Mouse (Mus musculus) brain, embryonic 14.5 days (tissue): ENCODE data around the gene Mef2b. TPM values are rescaled to one million over a fixed set of nuclear protein-coding genes. Genes with fewer than 3 reads are reported as not detected.

ENCODE experiments used
- DNase-seq: peaks from one replicate; pipeline ENCODE4 v3.0.0-alpha.2; 2011; ENCODE audit warnings: low read depth
- CTCF ChIP-seq: fragments of 200-500 bp; IDR thresholded peaks from 2 replicates; pipeline ENCODE4 v1.5.1; 2012; ENCODE audit warnings: inconsistent platforms, mild to moderate bottlenecking, moderate library complexity, borderline replicate concordance; ENCODE audit not compliant: insufficient read depth, insufficient read length; ENCODE audit errors: extremely low read depth
- POLR2A ChIP-seq: fragments of 200-500 bp; IDR thresholded peaks from 2 replicates; pipeline ENCODE4 v1.6.1; 2012; ENCODE audit warnings: mild to moderate bottlenecking, inconsistent platforms, borderline replicate concordance; ENCODE audit not compliant: poor library complexity, insufficient read depth, insufficient read length, severe bottlenecking; ENCODE audit errors: extremely low read depth
- polyA plus RNA-seq: library from polyadenylated mRNA; depleted of rRNA; stranded (reverse); fragments of >200 nt; gene quantifications from 2 replicates; pipeline ENCODE4 v1.2.3, GENCODE M21; 2012

Mef2b gene
- polyA plus RNA-seq, 1 experiment = 0.22 TPM

DNA sequence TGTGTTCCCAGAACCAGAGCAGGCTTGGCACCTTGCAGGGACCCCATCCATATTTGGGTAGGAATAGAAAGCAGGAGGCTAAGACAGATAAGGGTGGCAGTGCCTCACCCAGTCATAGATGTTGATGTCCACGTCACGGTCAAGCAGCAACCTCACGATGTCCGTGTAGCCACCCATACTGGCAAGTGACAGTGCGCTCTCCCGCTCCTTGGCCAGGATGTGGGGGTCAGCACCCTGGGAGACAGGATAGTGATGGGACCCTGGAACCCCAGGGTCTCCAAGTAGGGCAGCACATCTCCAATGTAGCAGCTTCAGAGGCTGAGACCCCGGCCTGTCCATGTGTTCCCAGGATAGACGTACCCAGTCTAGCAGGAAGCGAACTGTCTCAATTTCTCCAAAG is 4.6 kb upstream of the Mef2b start:
- DNase-seq = no peak
- TF ChIP-seq CTCF (no peak), POLR2A (no peak)

DNA sequence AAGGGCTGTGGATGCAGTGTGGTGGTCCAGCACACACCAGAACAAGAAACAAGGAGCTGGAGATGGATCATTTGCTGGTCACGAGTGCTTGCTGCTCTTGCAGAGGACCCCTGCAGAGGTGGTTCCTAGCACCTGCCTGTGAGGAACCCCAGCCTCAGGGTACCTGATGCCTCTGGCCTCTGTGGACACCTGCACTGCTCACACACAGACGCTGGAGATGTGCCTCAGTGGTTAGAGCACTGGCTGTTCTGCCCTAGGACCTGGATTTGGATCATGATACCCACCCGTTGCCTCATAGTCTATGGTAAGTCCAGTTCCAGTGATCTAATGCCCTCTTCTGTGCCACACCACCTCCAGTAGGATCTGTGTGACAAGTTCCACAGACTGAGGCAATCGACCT is 2.9 kb upstream of the Mef2b start:
- TF ChIP-seq CTCF (no peak), POLR2A (no peak)
- no peak for DNase-seq

DNA sequence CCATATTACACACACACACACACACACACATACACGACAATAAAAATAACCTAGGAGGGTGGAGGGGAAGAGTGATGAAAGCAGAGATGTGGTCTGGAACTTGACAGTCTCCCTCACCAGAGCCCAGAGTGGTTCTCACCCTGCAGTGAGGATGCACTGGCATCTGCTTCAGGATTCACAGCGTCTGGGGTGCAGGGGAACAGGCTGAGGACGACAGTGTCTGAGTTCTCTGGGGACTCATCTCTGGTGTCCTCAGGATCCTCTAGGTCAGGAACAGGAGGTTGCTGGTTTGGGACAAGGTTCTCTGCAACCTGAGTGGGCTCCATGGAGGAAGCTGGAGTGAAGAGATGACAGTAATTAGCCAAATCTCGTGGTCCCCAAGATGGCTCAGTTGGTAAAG is 1.6 kb upstream of the Mef2b start:
- no peak for DNase-seq
- TF ChIP-seq CTCF = no peak
- no peak for TF ChIP-seq POLR2A

- no peak for DNase-seq
- TF ChIP-seq CTCF = no peak
- no peak for TF ChIP-seq POLR2A
These were observed 470 bp downstream of the Mef2b start for GRCm38 (mm10) chr8:70139981-70140380.

DNA sequence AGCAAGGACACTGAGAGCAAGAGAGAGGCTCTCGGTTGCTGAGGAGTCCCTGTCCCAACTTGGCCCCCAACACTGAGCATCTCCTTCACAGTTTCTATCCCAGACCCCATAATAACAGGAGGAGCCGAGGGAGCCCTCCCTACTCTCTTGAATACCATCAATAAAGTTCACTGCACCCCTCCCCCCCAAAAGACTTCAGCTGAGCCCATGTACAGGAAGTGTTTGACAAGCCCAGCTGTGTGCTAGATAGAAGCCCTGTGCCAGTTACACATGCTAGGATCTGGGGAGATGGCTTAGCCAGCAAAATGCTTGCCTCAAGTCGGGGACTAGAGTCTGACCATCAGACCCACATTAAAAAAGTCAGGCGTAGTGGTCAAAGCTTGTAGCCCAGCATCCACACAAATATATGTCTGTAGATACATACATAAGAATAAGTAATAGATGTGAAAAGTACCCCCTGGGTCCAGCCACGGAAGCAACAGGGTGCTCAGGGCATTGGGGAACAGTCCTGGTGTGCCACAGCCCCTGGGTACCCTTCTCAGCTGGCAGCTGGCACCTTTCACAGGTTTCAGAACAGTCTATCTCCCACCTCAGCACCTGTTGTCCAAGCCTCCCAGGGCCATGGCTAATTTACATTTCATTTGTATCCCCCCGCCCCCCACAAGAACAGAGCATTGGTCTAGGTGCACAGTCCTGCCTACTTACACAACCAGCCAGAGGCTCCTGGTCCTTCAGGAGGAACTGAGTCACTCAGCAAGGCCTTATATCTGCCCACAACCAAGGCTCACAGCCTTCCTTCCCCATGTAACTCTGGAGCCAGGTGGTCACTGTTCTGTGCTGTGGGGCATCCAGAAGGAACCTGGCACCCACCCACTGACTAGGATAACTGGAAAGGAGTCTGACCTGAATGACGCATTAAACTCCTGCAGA is 8.4 kb downstream of the Mef2b start:
- no peak for DNase-seq
- TF ChIP-seq POLR2A = no peak
- no peak for TF ChIP-seq CTCF

GRCm38 (mm10) chr8:70150158-70150557 is 10.6 kb downstream of the Mef2b start:
- DNase-seq = no peak
- TF ChIP-seq POLR2A = no peak
- no peak for TF ChIP-seq CTCF

DNA sequence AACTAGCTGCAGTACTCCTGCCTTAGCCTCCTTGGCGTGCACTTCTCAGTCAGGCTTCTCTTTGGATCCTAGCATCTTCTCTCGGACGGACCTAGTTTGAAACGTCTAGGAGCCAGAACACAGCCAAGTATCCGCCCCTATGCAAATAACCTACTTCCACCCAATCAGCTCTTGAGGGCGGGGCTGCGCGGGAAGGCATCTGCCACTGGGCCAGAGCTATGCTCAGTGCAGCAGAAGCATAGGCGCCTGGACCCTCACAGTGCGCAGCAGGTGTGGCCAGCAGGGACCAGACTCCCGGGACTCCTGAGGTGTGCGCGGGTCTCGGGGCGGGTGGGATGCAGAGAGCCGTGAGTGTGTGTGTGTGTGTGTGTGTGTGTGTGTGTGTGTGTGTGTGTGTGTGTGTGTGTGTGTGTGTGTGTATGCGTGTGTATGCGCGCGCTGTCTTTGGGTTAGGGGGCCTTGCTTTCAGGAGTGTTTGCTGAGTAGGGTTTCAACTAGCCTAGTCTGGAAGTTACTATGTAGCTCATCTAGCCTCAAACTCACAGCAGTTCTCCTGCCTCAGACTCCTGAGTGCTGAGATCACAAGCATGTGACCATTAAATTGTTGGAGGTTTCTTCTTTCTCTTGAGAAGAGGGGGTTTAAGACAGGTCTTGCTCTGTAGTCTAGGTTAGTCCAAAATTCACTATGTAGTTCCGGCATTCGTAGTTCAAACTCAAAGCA is 13.2 kb downstream of the Mef2b start:
- peak; percentile 92 for DNase-seq
- TF ChIP-seq POLR2A (no peak), CTCF (no peak)

DNA sequence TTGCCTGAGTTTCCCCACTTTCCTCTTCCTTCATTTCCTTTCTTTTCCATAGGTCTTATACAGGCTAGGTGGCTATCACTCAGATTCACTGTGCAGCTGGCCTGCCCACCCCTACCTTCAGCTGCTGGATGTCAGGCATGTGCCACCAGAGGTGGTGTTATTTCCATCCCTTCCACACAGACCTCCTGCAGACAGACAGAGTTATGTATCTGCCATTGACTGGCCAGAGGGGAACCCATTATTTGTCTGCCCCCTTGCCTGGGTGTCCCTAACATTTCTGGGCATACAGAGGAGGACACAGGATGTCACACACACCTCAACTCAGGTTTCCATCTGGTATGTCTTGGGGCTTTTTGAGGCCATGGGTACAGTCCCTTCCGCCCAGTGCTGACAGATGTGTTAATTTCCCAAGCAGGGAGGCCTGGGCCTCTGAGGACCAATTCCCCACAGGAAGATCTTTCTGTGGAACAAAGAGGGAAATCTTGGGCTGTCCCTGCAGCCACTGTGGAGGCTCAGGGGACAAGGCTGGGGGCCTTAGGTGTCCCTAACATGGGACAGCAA is 17.8 kb downstream of the Mef2b start:
- no peak for DNase-seq
- no peak for TF ChIP-seq CTCF
- TF ChIP-seq POLR2A = no peak

DNA sequence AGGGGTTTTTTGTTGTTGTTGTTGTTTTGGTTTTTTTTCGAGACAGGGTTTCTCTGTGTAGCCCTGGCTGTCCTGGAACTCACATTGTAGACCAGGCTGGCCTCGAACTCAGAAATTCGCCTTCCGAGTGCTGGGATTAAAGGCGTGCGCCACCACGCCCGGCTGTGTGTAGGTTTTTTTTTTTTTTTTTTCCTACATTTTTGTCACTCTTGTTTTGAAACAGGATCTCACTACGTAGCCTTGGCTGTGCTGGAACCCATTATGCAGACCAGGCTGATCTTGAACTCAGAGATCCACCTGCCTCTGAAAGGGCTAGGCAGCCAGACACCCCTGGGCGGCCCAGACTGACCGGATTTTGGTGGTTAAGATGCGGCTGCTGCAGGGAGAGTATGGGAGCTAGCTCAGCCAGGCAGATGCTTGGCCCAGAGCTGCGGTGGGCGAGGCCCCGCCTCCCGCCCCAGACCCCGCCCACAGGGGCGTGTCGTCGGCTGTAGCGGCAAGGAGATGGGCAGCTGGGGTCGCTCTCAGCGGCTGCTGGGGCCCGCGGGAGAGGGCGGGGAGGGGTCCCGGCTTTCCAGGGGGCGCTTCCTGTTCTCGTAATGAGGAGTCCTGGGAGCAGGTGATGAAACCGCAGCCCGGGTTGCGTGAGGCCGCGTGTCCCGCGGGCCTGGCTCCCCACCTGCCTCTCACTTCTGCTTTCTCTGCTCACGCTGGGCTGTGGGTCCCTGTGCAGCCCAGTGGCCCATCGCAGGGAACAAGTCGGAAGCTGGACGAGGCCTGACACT is 18.8 kb downstream of the Mef2b start:
- peak; percentile 92 for DNase-seq
- TF ChIP-seq CTCF (no peak), POLR2A (no peak)

- DNase-seq = no peak
- no peak for TF ChIP-seq POLR2A
- no peak for TF ChIP-seq CTCF
These were observed 19.7 kb downstream of the Mef2b start for GRCm38 (mm10) chr8:70159211-70159610.

- TF ChIP-seq CTCF = no peak
- no peak for TF ChIP-seq POLR2A
- DNase-seq = no peak
These were observed 20.5 kb downstream of the Mef2b start for GRCm38 (mm10) chr8:70160015-70160414.
